Mouse (Mus musculus) small intestine, adult 2 months (tissue): ENCODE measurements at regions not wholly inside any gene's neighbourhood (a gene's known extent, or its start where the extent isn't known, plus 50 kb on each side); places are given as distances from the start of the nearest gene placed in this dataset.

Source experiments
- CTCF ChIP-seq: fragments of 200-500 bp; IDR thresholded peaks from 2 replicates; pipeline ENCODE4 v1.5.1; 2012; ENCODE audit warnings: low read depth, mild to moderate bottlenecking, control low read depth, inconsistent platforms, low read length, moderate library complexity, mixed read lengths; ENCODE audit not compliant: insufficient replicate concordance, insufficient read length; ENCODE audit errors: extremely low read depth
- POLR2A ChIP-seq: fragments of 200-500 bp; IDR thresholded peaks from 2 replicates; pipeline ENCODE4 v1.6.1; 2012; ENCODE audit warnings: low read depth, mild to moderate bottlenecking, control low read depth, inconsistent platforms, low read length, moderate library complexity

DNA sequence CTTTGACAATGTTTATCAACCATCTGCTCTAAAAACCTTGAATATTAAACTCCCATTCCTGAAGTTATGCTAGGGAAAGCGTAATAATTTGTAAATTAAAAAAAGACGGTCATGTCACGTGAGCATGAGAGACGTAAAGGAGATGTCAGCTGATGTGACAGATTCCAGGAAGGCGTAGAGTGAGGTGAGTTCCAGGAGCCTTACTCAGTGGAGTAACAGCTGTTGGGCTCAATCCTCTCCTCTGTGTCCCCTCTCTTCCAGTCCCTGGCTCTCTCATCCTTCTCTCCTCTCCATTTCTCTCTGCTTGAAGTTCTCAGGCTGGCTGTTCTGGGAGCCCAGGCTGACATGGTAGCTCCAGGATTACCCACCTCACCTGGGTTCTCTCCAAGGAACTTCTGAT is 138.4 kb upstream of the Fmo9 start:
- TF ChIP-seq CTCF, result no peak
- no peak for TF ChIP-seq POLR2A
